Mouse (Mus musculus) lung, adult 2 months (tissue): Measurements from ENCODE around the gene Racgap1.

ENCODE experiments used
- CTCF ChIP-seq: fragments of 200-500 bp; IDR thresholded peaks from 2 replicates; pipeline ENCODE4 v1.5.1; 2011; ENCODE audit warnings: mild to moderate bottlenecking, low read length, control low read depth; ENCODE audit not compliant: insufficient read depth
- POLR2A ChIP-seq: fragments of 200-500 bp; IDR thresholded peaks from 2 replicates; pipeline ENCODE4 v1.6.1; 2011; ENCODE audit warnings: low read depth, mild to moderate bottlenecking, control low read depth, low read length, borderline replicate concordance; ENCODE audit errors: extremely low read depth

GRCm38 (mm10) chr15:99599245-99600070 is 52.0 kb downstream of the Racgap1 start:
- TF ChIP-seq CTCF (no peak), POLR2A (no peak)
